In the genomic region with DNA sequence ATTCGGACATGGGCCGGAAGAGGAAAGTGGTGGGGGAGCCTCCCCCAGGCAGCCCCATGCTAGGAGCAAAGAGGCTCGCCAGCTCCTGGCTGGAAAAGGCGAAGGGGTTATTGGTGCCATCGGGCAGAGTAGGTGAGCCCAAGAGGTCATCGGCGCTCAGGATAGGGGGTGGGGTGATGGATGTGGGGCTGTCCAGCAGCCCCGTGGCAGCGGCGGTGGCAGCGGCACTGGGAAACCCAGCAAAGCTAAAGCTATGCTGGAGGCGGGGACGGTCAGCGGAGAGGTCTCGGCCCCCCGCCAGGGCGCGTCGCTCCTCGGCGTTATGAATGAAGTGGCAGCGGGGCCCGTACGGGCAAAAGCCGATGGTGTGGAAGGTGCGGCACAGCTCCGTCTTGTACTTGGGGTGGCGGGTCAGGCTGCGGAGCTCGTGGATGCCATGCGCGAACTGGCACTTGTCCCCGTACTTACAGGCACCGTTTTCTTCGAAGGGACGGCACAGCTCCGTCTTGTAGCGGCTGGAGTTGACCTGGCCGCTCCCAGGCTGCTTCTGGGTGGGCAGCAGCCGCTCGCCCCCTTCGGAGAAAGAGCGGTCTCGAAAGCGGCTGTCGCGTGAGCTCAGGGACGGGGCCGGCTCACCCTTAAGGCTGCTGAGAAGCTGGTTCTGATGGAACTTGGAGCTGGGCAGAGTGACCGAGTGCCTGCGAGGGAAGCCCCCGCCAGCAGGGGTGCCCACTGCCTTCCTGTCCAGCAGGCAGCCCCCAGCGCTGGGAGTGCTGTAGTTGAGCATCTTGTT, we compare ENCODE assay signal across 8 mouse cellular contexts. TPM values are rescaled to one million over a fixed set of nuclear protein-coding genes. Genes with fewer than 3 reads are reported as not detected.
DNase-seq lines count a peak whose midpoint lies in the region; ATAC-seq and TF ChIP-seq lines count a peak whose summit lies in the region.

No protein-coding gene starts in this region.

- WGBS in intestine, embryonic 16.5 days = 3% methylated on average over 53 of the region's 53 CpGs
- WGBS in liver, postnatal 0 days (ENCODE audit: insufficient replicate concordance) = 68% methylated on average over 52 of the region's 53 CpGs
- WGBS in neural tube, embryonic 15.5 days = 4% methylated on average over 53 of the region's 53 CpGs

- peaks cover 68% of the 10 kb centered on the region for H3K4me1 ChIP-seq in megakaryocyte, embryonic 14.5 days
- H3K4me1 ChIP-seq in intestine, embryonic 16.5 days (ENCODE audit: control insufficient read depth, insufficient read depth, low read length) = no peaks in the 10 kb centered on the region
- H3K4me1 ChIP-seq in liver, postnatal 0 days (ENCODE audit: insufficient read depth) = peaks cover 3% of the 10 kb centered on the region; the same call in 1 of the 2 replicates
- H3K4me1 ChIP-seq in neural tube, embryonic 15.5 days = peaks cover 30% of the 10 kb centered on the region

- H3K27ac ChIP-seq in intestine, embryonic 16.5 days (ENCODE audit: low read length) = peak overlapping the region; percentile 92
- H3K27ac ChIP-seq in liver, postnatal 0 days (ENCODE audit: low read depth) = peak overlapping the region; percentile 99
- H3K27ac ChIP-seq in neural tube, embryonic 15.5 days (replicated peaks) = peak overlapping the region; percentile 77

- no peak for ATAC-seq in megakaryocyte, adult 5-6 weeks (ENCODE audit: poor library complexity, severe bottlenecking)
- no peak for ATAC-seq in intestine, embryonic 16.5 days
- no peak for ATAC-seq in liver, postnatal 0 days
- peak; percentile 23; the same call in 1 of the 2 replicates for ATAC-seq in neural tube, embryonic 15.5 days (ENCODE audit: low FRiP score)

- DNase-seq in brain, embryonic 14.5 days (ENCODE audit: low read depth) = peak; percentile 56
- peak; percentile 63 to 75 for DNase-seq in heart, adult 18-20 months
- DNase-seq in liver, postnatal 0 days = peak; percentile 52
- DNase-seq in left cerebral cortex, adult 11 months (ENCODE audit: low spot score) = no peak

- H3K36me3 ChIP-seq in megakaryocyte, embryonic 14.5 days (replicated peaks; ENCODE audit: low read length) = peaks cover 22% of the 10 kb centered on the region
- no peaks in the 10 kb centered on the region; the same call in 1 of the 2 replicates for H3K36me3 ChIP-seq in intestine, embryonic 16.5 days (ENCODE audit: control insufficient read depth, insufficient read depth, low read length)
- H3K36me3 ChIP-seq in liver, postnatal 0 days (replicated peaks; ENCODE audit: insufficient read depth, low read length) = peaks cover 9% of the 10 kb centered on the region; the same call in 1 of the 2 replicates
- H3K36me3 ChIP-seq in neural tube, embryonic 15.5 days = no peaks in the 10 kb centered on the region

- H3K4me3 ChIP-seq in megakaryocyte, embryonic 14.5 days (replicated peaks) = peak overlapping the region; percentile 95
- H3K4me3 ChIP-seq in intestine, embryonic 16.5 days (ENCODE audit: low read length) = peak overlapping the region; percentile 90
- peak overlapping the region; percentile 85 for H3K4me3 ChIP-seq in liver, postnatal 0 days (ENCODE audit: low read depth, low read length)
- peak overlapping the region; percentile 68 for H3K4me3 ChIP-seq in neural tube, embryonic 15.5 days (replicated peaks)

- H3K27me3 ChIP-seq in megakaryocyte, embryonic 14.5 days (replicated peaks) = peaks cover under 1% of the 10 kb centered on the region
- H3K27me3 ChIP-seq in intestine, embryonic 16.5 days (replicated peaks; ENCODE audit: control insufficient read depth, insufficient read depth, low read length) = no peaks in the 10 kb centered on the region
- H3K27me3 ChIP-seq in liver, postnatal 0 days (ENCODE audit: insufficient read depth, low read length) = no peaks in the 10 kb centered on the region
- H3K27me3 ChIP-seq in neural tube, embryonic 15.5 days (replicated peaks) = peaks cover 13% of the 10 kb centered on the region

- H3K9ac ChIP-seq in intestine, embryonic 16.5 days (ENCODE audit: low read depth, low read length) = peak overlapping the region; percentile 93
- H3K9ac ChIP-seq in liver, postnatal 0 days (replicated peaks) = peak overlapping the region; percentile 94
- peak overlapping the region; percentile 52 for H3K9ac ChIP-seq in neural tube, embryonic 15.5 days (replicated peaks)

- TF ChIP-seq EP300 in liver, postnatal 0 days (IDR thresholded peaks at IDR 0.05; ENCODE audit: low read depth) = no peak

- no peak for TF ChIP-seq CTCF in brain, embryonic 14.5 days (IDR thresholded peaks at IDR 0.05; ENCODE audit: borderline replicate concordance, extremely low read depth, insufficient read depth, insufficient read length)
- TF ChIP-seq CTCF in liver, postnatal 0 days (IDR thresholded peaks at IDR 0.05; ENCODE audit: low read depth) = 0 out of 2 replicates have a peak, but pooled peaks have one; percentile 20

- H3K4me2 ChIP-seq in intestine, embryonic 16.5 days (ENCODE audit: low read depth, low read length) = peak overlapping the region; percentile 85
- peak overlapping the region; percentile 87 for H3K4me2 ChIP-seq in liver, postnatal 0 days (ENCODE audit: low read depth, low read length)
- peak overlapping the region; percentile 91 for H3K4me2 ChIP-seq in neural tube, embryonic 15.5 days

- no peak for TF ChIP-seq POLR2A in brain, embryonic 14.5 days (IDR thresholded peaks at IDR 0.05; ENCODE audit: borderline replicate concordance, extremely low read depth, insufficient read depth, insufficient read length, poor library complexity, severe bottlenecking)

- 0 out of 2 replicates have a peak, but pooled peaks cover 5% of the 10 kb centered on the region for H3K9me3 ChIP-seq in megakaryocyte, embryonic 14.5 days
- no peaks in the 10 kb centered on the region for H3K9me3 ChIP-seq in intestine, embryonic 16.5 days (ENCODE audit: control insufficient read depth, low read length)
- H3K9me3 ChIP-seq in liver, postnatal 0 days (ENCODE audit: low read length) = no peaks in the 10 kb centered on the region
- no peaks in the 10 kb centered on the region for H3K9me3 ChIP-seq in neural tube, embryonic 15.5 days (replicated peaks)

RNA-seq across cellular contexts. Expression of gene Zfp36l1, which starts 2.9 kb away (rescaled TPM):
- polyA plus RNA-seq in megakaryocyte, embryonic 14.5 days (2012; ENCODE audit: insufficient read depth, low replicate concordance) = 206 and 219 TPM in 2 replicates
- total RNA-seq in megakaryocyte, adult 5-6 weeks (2015) = 15.6 and 21.0 TPM in 2 replicates
- total RNA-seq in megakaryocyte, adult 5-6 weeks (2017) = 3.8 and 5.4 TPM in 2 replicates
- 80.2 and 81.0 TPM in 2 replicates for polyA plus RNA-seq in brain, embryonic 14.5 days (2012; rRNA removed)
- total RNA-seq in heart, adult 18-20 months (2021) = 10 to 100 TPM; 84.9 to 91.1 TPM
- 79.7 and 89.1 TPM in 2 replicates for polyA plus RNA-seq in intestine, embryonic 16.5 days (2015; fragmentation: Nextera tagmentation; extraction: Ambion mirVana)
- 42.0 and 45.7 TPM in 2 replicates for polyA plus RNA-seq in liver, postnatal 0 days (2015; fragmentation: Nextera tagmentation; extraction: Ambion mirVana)
- 33.6 and 54.3 TPM in 2 replicates for polyA plus RNA-seq in neural tube, embryonic 15.5 days (2015; fragmentation: Nextera tagmentation; extraction: Ambion mirVana)
